Mouse (Mus musculus) lung, adult 2 months (tissue): ENCODE results near the gene Hcls1.

Source experiments
- CTCF ChIP-seq: fragments of 200-500 bp; IDR thresholded peaks from 2 replicates; pipeline ENCODE4 v1.5.1; 2011; ENCODE audit warnings: mild to moderate bottlenecking, low read length, control low read depth; ENCODE audit not compliant: insufficient read depth
- POLR2A ChIP-seq: fragments of 200-500 bp; IDR thresholded peaks from 2 replicates; pipeline ENCODE4 v1.6.1; 2011; ENCODE audit warnings: low read depth, mild to moderate bottlenecking, control low read depth, low read length, borderline replicate concordance; ENCODE audit errors: extremely low read depth

DNA sequence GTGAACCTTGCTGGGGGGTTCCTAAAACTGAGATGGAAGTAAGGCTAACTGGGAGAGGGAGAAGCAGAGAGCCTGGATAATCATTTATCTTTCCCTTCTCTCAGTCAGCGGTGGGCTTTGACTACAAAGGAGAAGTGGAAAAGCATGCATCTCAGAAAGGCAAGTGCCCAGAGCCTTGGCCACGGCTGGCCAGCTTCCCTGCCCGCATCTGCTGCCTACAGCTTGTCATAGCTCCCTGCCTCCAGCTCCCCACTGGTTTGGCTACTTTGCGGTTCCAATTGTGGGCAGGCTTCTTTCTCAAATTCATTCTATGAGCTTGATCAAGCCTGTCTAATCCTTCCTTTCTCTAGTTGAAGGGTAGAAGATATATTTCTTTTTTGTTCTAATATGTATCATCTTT is 16.2 kb downstream of the Hcls1 start:
- TF ChIP-seq CTCF (no peak), POLR2A (no peak)
